Mouse (Mus musculus): ENCODE results near the gene Tenm4.

DNA sequence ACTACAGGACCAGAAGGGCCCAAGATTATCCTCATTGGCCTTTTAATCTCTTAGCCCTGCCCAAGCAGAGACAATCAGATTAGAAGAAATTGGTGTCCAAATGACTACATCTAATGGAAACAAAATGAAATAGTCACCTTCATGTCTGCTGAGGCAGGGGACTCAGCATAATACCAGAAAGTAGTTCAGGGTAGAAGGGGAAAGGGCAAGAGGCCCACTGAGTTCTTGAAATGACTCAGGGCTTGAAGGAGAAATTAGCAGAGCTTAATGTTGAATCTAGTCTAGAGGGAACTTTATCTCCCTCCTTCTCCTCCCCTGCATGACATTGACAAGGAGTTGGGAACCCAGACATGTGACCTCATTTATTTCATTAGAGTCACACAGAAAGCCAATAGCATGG lies 643.5 kb downstream of the Tenm4 start:
- TF ChIP-seq CTCF (IDR thresholded peaks at IDR 0.05; ENCODE audit: low read depth, low read length) (no peak), POLR2AphosphoS5 (IDR thresholded peaks at IDR 0.05; ENCODE audit: insufficient replicate concordance, low read depth, low read length) (no peak)

Data from G1E (cell line).